Mouse (Mus musculus) forebrain, embryonic 10.5 days (tissue): ENCODE results near the gene Cox8b. TPM values are rescaled to one million over a fixed set of nuclear protein-coding genes. Genes with fewer than 3 reads are reported as not detected.
"Not testable (repeated sequence)": the region's sequence is repeated elsewhere in the genome, so short reads cannot be mapped to it uniquely, and the experiment has no call there.

Experiments
- DNase-seq: peaks from one replicate; pipeline ENCODE4 v3.0.0-alpha.2; 2017; ENCODE audit warnings: low spot score; ENCODE audit errors: extremely low spot score
- H3K27ac ChIP-seq: fragments of 300-500 bp; sonication (generic); 2 replicates; pipeline ENCODE4 v1.5.1; 2016; ENCODE audit warnings: mild to moderate bottlenecking
- H3K27me3 ChIP-seq: fragments of 300-500 bp; sonication (generic); 2 replicates; pipeline ENCODE4 v1.6.1; 2016; ENCODE audit warnings: mild to moderate bottlenecking; ENCODE audit not compliant: poor library complexity, severe bottlenecking
- H3K36me3 ChIP-seq: fragments of 300-500 bp; sonication (generic); replicated peaks from 2 replicates; pipeline ENCODE4 v1.6.1; 2016; ENCODE audit warnings: mild to moderate bottlenecking, moderate library complexity
- H3K4me1 ChIP-seq: fragments of 300-500 bp; sonication (generic); 2 replicates; pipeline ENCODE4 v1.6.1; 2016
- H3K4me3 ChIP-seq: fragments of 300-500 bp; sonication (generic); 2 replicates; pipeline ENCODE4 v1.5.1; 2016; ENCODE audit warnings: mild to moderate bottlenecking, moderate library complexity
- H3K9me3 ChIP-seq: fragments of 300-500 bp; sonication (generic); 2 replicates; pipeline ENCODE4 v1.6.1; 2016; ENCODE audit warnings: mild to moderate bottlenecking, moderate library complexity
- WGBS: fragments of 180-500 bp; shearing (Covaris S2); methylation state at CpG from one replicate; pipeline ENCODE4 v1.1.7; 2016; 5-methylcytosine and 5-hydroxymethylcytosine counted together
- polyA plus RNA-seq: library from polyadenylated mRNA; unstranded; fragments of >200 nt; fragmentation: Nextera tagmentation; extraction: Ambion mirVana; gene quantifications from 2 replicates; pipeline ENCODE4 v1.2.1, GENCODE M21; 2016

Cox8b gene
- polyA plus RNA-seq, 1 experiment from 2014 or later = not detected

GRCm38 (mm10) chr7:140908181-140908580 is 7.9 kb upstream of the Cox8b start:
- Histone ChIP-seq H3K36me3 (no peaks in the 10 kb centered on the region), H3K27me3 (peaks cover 12% of the 10 kb centered on the region; the same call in 1 of the 2 replicates), H3K27ac (no peak overlapping the region), H3K9me3 (no peaks in the 10 kb centered on the region), H3K4me1 (peaks cover 7% of the 10 kb centered on the region), H3K4me3 (peak overlapping the region; percentile 46; the same call in 1 of the 2 replicates)
- no peak for DNase-seq
- 51% methylated on average over 7 of the region's 7 CpGs for WGBS

GRCm38 (mm10) chr7:140907697-140908096 is 7.5 kb upstream of the Cox8b start:
- Histone ChIP-seq H3K36me3 (no peaks in the 10 kb centered on the region), H3K27ac (no peak overlapping the region), H3K4me3 (no peak overlapping the region), H3K4me1 (peaks cover 12% of the 10 kb centered on the region), H3K9me3 (no peaks in the 10 kb centered on the region), H3K27me3 (peaks cover 12% of the 10 kb centered on the region; the same call in 1 of the 2 replicates)
- WGBS = 84% methylated on average over 7 of the region's 7 CpGs
- DNase-seq = no peak

GRCm38 (mm10) chr7:140907131-140907530 is 6.9 kb upstream of the Cox8b start:
- Histone ChIP-seq H3K36me3 (no peaks in the 10 kb centered on the region), H3K27ac (no peak overlapping the region), H3K27me3 (peaks cover 12% of the 10 kb centered on the region; the same call in 1 of the 2 replicates), H3K9me3 (no peaks in the 10 kb centered on the region), H3K4me1 (peaks cover 18% of the 10 kb centered on the region), H3K4me3 (no peak overlapping the region)
- no peak for DNase-seq
- WGBS = 88% methylated on average over 13 of the region's 13 CpGs

- 92% methylated on average over 2 of the region's 2 CpGs for WGBS
- Histone ChIP-seq H3K4me1 (peaks cover 23% of the 10 kb centered on the region), H3K9me3 (no peaks in the 10 kb centered on the region), H3K27me3 (peaks cover 9% of the 10 kb centered on the region; the same call in 1 of the 2 replicates), H3K36me3 (no peaks in the 10 kb centered on the region), H3K4me3 (no peak overlapping the region), H3K27ac (no peak overlapping the region)
- no peak for DNase-seq
These were observed 5.4 kb upstream of the Cox8b start for GRCm38 (mm10) chr7:140905642-140906081.

GRCm38 (mm10) chr7:140903212-140903611 is 3.0 kb upstream of the Cox8b start:
- peaks cover 16% of the 10 kb centered on the region for H3K4me1 ChIP-seq
- H3K27ac ChIP-seq = peak overlapping the region; percentile 42; the same call in 1 of the 2 replicates
- H3K27me3 ChIP-seq = no peaks in the 10 kb centered on the region; the same call in 1 of the 2 replicates
- H3K36me3 ChIP-seq = peaks cover 18% of the 10 kb centered on the region
- no peaks in the 10 kb centered on the region for H3K9me3 ChIP-seq
- H3K4me3 ChIP-seq = no peak overlapping the region; the same call in 1 of the 2 replicates
- peak; percentile 77 for DNase-seq
- 26% methylated on average over 13 of the region's 13 CpGs for WGBS

- Histone ChIP-seq H3K27me3 (no peaks in the 10 kb centered on the region; the same call in 1 of the 2 replicates), H3K4me1 (peaks cover 16% of the 10 kb centered on the region), H3K9me3 (no peaks in the 10 kb centered on the region), H3K36me3 (peaks cover 28% of the 10 kb centered on the region), H3K27ac (peak overlapping the region; percentile 42; the same call in 1 of the 2 replicates), H3K4me3 (no peak overlapping the region)
- no peak for DNase-seq
- 63% methylated on average over 15 of the region's 15 CpGs for WGBS
These were observed 2.0 kb upstream of the Cox8b start for GRCm38 (mm10) chr7:140902036-140902875.

GRCm38 (mm10) chr7:140899121-140899520 is 1.1 kb downstream of the Cox8b start:
- peaks cover 57% of the 10 kb centered on the region for H3K36me3 ChIP-seq
- no peak overlapping the region for H3K4me3 ChIP-seq
- H3K4me1 ChIP-seq = peaks cover 16% of the 10 kb centered on the region
- H3K27ac ChIP-seq = no peak overlapping the region
- H3K27me3 ChIP-seq = no peaks in the 10 kb centered on the region
- no peaks in the 10 kb centered on the region for H3K9me3 ChIP-seq
- DNase-seq = no peak
- 85% methylated on average over 3 of the region's 3 CpGs for WGBS

- H3K27me3 ChIP-seq = no peaks in the 10 kb centered on the region
- H3K4me1 ChIP-seq = peaks cover 12% of the 10 kb centered on the region
- H3K27ac ChIP-seq = no peak overlapping the region
- H3K9me3 ChIP-seq = no peaks in the 10 kb centered on the region
- H3K36me3 ChIP-seq = peaks cover 69% of the 10 kb centered on the region
- H3K4me3 ChIP-seq = no peak overlapping the region
- WGBS = 82% methylated on average over 7 of the region's 7 CpGs
- no peak for DNase-seq
These were observed 2.4 kb downstream of the Cox8b start for GRCm38 (mm10) chr7:140897863-140898262.

- Histone ChIP-seq H3K4me3 (no peak overlapping the region), H3K27ac (no peak overlapping the region), H3K9me3 (no peaks in the 10 kb centered on the region), H3K27me3 (no peaks in the 10 kb centered on the region), H3K4me1 (no peaks in the 10 kb centered on the region), H3K36me3 (peaks cover 86% of the 10 kb centered on the region)
- WGBS = 96% methylated on average over 3 of the region's 3 CpGs
- DNase-seq = no peak
These were observed 5.6 kb downstream of the Cox8b start for GRCm38 (mm10) chr7:140894611-140895010.

- Histone ChIP-seq H3K36me3 (peaks cover 88% of the 10 kb centered on the region), H3K9me3 (no peaks in the 10 kb centered on the region), H3K4me3 (no peak overlapping the region), H3K4me1 (no peaks in the 10 kb centered on the region), H3K27me3 (no peaks in the 10 kb centered on the region), H3K27ac (no peak overlapping the region)
- DNase-seq = no peak
- 92% methylated on average over 7 of the region's 7 CpGs for WGBS
These were observed 6.2 kb downstream of the Cox8b start for GRCm38 (mm10) chr7:140894031-140894430.

- 95% methylated on average over 16 of the region's 16 CpGs for WGBS
- H3K4me3 ChIP-seq, H3K4me1 ChIP-seq, H3K27ac ChIP-seq, DNase-seq, H3K27me3 ChIP-seq, H3K9me3 ChIP-seq: not testable (repeated sequence)
- H3K36me3 ChIP-seq = peaks cover 88% of the 10 kb centered on the region
These were observed 9.6 kb downstream of the Cox8b start for GRCm38 (mm10) chr7:140890636-140891035.

- DNase-seq = no peak
- H3K4me1 ChIP-seq = peaks cover 20% of the 10 kb centered on the region
- H3K4me3 ChIP-seq = peak overlapping the region; percentile 98
- H3K27ac ChIP-seq = peak overlapping the region; percentile 88
- H3K36me3 ChIP-seq = peaks cover 43% of the 10 kb centered on the region
- H3K9me3 ChIP-seq = no peaks in the 10 kb centered on the region
- WGBS = under 1% methylated on average over 12 of the region's 12 CpGs
- no peaks in the 10 kb centered on the region for H3K27me3 ChIP-seq
These were observed 17.8 kb downstream of the Cox8b start for GRCm38 (mm10) chr7:140882469-140882803.
